Mouse (Mus musculus) neural tube, embryonic 13.5 days (tissue): Measurements from ENCODE around the gene A4galt. TPM values are rescaled to one million over a fixed set of nuclear protein-coding genes. Genes with fewer than 3 reads are reported as not detected.
A peak's percentile ranks its signal among the peaks of the same experiment; 100 is the strongest.

ENCODE experiments used
- ATAC-seq: fragments of 200-750 bp; cut with Nextera tagmentation; 2 replicates; pipeline ENCODE4 v1.8.0; 2017; ENCODE audit warnings: low read depth, mild to moderate bottlenecking, moderate TSS enrichment, moderate library complexity
- H3K27ac ChIP-seq: fragments of 300-500 bp; sonication (generic); replicated peaks from 2 replicates; pipeline ENCODE4 v1.5.1; 2015; ENCODE audit warnings: moderate library complexity, mild to moderate bottlenecking, inconsistent platforms
- H3K27me3 ChIP-seq: fragments of 300-500 bp; sonication (generic); 2 replicates; pipeline ENCODE4 v1.6.1; 2015; ENCODE audit warnings: mild to moderate bottlenecking, inconsistent platforms
- H3K36me3 ChIP-seq: fragments of 300-500 bp; sonication (generic); 2 replicates; pipeline ENCODE4 v1.6.1; 2015; ENCODE audit warnings: mild to moderate bottlenecking, inconsistent platforms
- H3K4me1 ChIP-seq: fragments of 300-500 bp; sonication (generic); replicated peaks from 2 replicates; pipeline ENCODE4 v1.6.1; 2015; ENCODE audit warnings: inconsistent platforms
- H3K4me2 ChIP-seq: fragments of 300-500 bp; sonication (generic); 2 replicates; pipeline ENCODE4 v1.6.1; 2015; ENCODE audit warnings: inconsistent platforms, mild to moderate bottlenecking, moderate library complexity
- H3K4me3 ChIP-seq: fragments of 300-500 bp; sonication (generic); 2 replicates; pipeline ENCODE4 v1.5.1; 2015; ENCODE audit warnings: mild to moderate bottlenecking, inconsistent platforms
- H3K9ac ChIP-seq: fragments of 300-500 bp; sonication (generic); 2 replicates; pipeline ENCODE4 v1.6.1; 2015; ENCODE audit warnings: moderate library complexity, mild to moderate bottlenecking, inconsistent platforms
- H3K9me3 ChIP-seq: fragments of 300-500 bp; sonication (generic); 2 replicates; pipeline ENCODE4 v1.6.1; 2016; ENCODE audit warnings: inconsistent platforms
- WGBS: fragments of 180-500 bp; shearing (Covaris S2); methylation state at CpG from one replicate; pipeline ENCODE4 v1.1.7; 2015; 5-methylcytosine and 5-hydroxymethylcytosine counted together
- polyA plus RNA-seq: library from polyadenylated mRNA; unstranded; fragments of >200 nt; fragmentation: Nextera tagmentation; extraction: Ambion mirVana; gene quantifications from 2 replicates; pipeline ENCODE4 v1.2.1, GENCODE M21; 2015

Gene A4galt
- polyA plus RNA-seq, 1 experiment from 2014 or later: 3.5 TPM

DNA sequence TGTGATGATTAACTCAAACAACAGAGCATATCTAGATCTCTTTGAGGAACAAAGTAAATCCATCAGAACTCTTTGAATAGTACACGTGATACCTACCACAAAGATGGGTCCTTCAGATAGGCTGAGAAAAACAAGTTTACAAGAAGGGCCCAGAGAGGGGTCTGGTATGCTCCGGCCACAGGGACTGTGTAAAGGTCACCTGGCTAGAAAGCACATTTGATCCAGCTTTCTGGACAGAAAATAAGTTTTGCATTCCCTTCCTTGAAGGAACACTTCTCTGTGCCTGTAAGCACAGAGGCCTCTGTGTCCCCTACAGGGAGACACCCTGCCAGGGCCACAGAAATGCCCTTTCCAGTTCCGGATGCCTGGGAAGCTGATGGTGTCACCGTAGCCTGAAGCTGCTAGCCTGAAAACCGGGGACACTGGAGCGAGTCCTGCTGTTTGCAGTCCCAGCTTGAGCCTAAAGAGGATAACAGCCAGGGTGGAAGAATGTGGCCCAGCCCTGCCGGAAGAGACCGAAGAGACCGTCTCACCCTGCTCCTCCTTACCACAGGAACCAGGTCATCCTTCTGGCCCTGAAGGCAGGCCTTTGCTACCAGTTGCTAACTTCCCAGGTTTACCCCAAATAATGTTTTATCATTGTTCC lies 31.1 kb downstream of the A4galt start:
- WGBS: 71% methylated on average over 9 of the region's 9 CpGs
- Histone ChIP-seq H3K36me3 (no peaks in the 10 kb centered on the region), H3K9ac (no peak overlapping the region), H3K9me3 (no peaks in the 10 kb centered on the region), H3K27ac (no peak overlapping the region), H3K4me1 (peaks cover 28% of the 10 kb centered on the region), H3K4me3 (no peak overlapping the region), H3K27me3 (no peaks in the 10 kb centered on the region), H3K4me2 (no peak overlapping the region)
- ATAC-seq: no peak

DNA sequence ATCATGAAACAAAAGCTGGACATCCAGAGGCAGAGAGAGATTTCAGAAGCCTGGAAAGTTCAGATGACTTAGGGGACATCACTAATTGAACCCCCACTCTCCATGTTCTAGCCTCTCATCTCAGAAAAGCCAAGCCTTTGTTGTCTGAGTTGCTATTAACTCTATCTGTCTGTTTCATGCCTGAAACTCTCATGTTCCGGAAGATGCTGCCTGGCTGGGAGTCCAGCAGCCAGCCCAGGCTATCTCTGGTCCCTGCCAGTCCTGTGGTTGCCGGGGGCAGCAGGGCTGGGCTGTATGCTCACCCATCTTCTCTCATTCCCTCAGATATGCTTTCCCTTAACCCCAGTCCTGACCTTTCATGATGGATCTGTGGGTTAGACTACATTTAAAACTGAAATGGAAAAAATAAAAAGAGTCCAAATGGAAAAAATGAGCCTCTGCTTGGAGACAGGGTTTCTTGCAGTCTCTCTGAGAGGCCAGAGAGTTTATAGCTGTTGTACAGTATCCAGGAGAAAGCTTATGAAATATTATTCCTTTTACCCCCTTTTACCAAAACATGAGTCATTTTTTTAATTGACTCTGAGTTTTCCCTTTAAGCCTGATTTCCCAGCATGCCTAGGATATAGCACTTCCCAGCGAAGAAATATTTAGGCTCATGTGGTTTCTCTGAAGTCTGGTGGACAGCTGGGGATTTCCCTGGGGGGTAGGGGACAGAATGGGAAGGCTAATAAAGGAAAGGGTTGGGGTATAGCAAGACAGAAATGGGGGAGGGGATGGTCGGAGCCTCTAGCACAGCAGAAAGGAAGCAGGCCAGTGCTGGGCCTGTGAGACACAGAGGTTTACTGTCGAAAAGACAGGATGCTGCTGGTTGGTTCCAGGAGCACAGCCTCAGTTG lies 36.0 kb downstream of the A4galt start:
- peaks cover 17% of the 10 kb centered on the region for H3K4me1 ChIP-seq
- H3K36me3 ChIP-seq: no peaks in the 10 kb centered on the region
- H3K27ac ChIP-seq: peak overlapping the region; percentile 77
- WGBS: 29% methylated on average over 5 of the region's 5 CpGs
- H3K9ac ChIP-seq: peak overlapping the region; percentile 43; the same call in 1 of the 2 replicates
- no peak overlapping the region for H3K4me3 ChIP-seq
- H3K9me3 ChIP-seq: no peaks in the 10 kb centered on the region
- no peak overlapping the region for H3K4me2 ChIP-seq
- H3K27me3 ChIP-seq: no peaks in the 10 kb centered on the region
- peak; percentile 76 for ATAC-seq

DNA sequence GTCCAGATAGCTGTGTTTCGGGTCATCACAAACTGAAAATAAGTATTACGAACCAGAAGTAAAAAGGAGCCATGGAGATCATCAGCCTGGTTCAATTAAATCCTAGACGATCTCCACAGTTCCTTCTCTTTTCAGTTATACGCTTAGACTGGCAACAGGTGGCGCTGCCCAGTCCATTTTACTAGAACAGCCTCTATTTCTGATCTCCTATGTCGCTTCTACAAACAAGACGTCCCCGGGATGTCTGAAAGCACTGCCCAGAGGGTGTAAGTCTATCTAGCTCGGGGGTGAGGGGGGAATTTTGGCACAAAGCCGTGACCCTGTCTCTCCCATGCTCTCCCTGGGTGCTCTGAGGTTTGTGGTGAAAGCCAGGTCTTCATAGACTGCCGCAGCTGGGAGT lies 41.3 kb downstream of the A4galt start:
- Histone ChIP-seq H3K4me2 (peak overlapping the region; percentile 49), H3K4me3 (peak overlapping the region; percentile 18), H3K36me3 (no peaks in the 10 kb centered on the region), H3K9ac (no peak overlapping the region), H3K27me3 (peaks cover 6% of the 10 kb centered on the region; the same call in 1 of the 2 replicates), H3K9me3 (no peaks in the 10 kb centered on the region), H3K4me1 (peaks cover 10% of the 10 kb centered on the region), H3K27ac (no peak overlapping the region)
- ATAC-seq: no peak
- 19% methylated on average over 11 of the region's 11 CpGs for WGBS

DNA sequence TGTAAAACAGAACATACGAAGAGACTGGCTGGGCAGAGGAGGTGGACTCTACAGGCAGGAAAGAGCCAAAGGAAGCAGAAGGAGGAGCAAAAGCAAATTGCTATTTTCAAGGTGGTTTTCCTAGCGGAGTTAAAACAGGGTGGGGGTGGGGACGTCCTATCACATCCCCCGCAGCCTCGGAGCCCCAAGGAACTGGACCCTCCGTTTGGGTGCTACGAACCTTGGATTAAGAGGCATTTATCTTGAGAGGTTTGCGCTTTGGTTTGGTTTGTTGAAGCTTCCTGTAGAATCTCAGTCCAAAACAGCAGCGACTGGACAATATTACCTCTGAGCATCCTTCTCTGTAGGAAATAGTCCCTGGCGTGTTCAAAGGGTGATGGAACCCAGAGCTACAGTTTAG lies 41.9 kb downstream of the A4galt start:
- no peak overlapping the region for H3K27ac ChIP-seq
- H3K4me1 ChIP-seq: peaks cover 10% of the 10 kb centered on the region
- H3K9ac ChIP-seq: no peak overlapping the region

DNA sequence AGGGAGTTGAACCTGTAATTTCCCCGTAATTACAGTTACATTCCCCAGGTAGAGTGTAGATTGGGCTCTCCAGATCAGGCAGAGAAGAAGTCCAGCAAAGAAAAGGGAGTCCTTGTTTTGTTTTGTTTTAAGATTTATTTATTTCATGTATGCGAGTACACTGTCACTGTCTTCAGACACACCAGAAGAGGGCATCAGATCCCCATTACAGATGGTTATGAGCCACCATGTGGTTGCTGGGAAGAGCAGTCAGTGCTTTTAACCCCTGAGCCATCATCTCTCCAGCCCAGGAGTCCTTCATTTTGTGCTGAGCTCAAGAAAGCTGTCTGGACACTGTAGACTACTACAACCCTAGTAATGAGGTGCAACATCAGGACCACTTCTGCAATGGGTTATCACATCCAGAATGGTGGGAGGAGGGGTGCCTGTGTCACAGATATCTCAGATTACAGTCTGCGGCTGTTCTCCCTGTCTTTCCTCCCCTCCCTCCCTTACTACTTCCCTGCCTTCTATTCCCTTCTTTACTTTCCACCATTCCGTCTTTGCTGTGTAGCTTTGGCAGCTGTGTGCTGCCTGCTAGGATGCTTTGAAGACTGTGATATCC lies 42.4 kb downstream of the A4galt start:
- no peak for ATAC-seq
- no peaks in the 10 kb centered on the region for H3K9me3 ChIP-seq
- peaks cover 6% of the 10 kb centered on the region; the same call in 1 of the 2 replicates for H3K27me3 ChIP-seq
- H3K4me3 ChIP-seq: peak overlapping the region; percentile 18
- H3K36me3 ChIP-seq: no peaks in the 10 kb centered on the region
- H3K27ac ChIP-seq: no peak overlapping the region
- 45% methylated on average over 4 of the region's 4 CpGs for WGBS
- peaks cover 14% of the 10 kb centered on the region for H3K4me1 ChIP-seq
- no peak overlapping the region for H3K9ac ChIP-seq
- H3K4me2 ChIP-seq: peak overlapping the region; percentile 49

More for the DNA sequence above, 41.9 kb downstream of the A4galt start:
- no peak for ATAC-seq
- peak overlapping the region; percentile 18 for H3K4me3 ChIP-seq
- peaks cover 6% of the 10 kb centered on the region; the same call in 1 of the 2 replicates for H3K27me3 ChIP-seq
- peak overlapping the region; percentile 49 for H3K4me2 ChIP-seq
- H3K36me3 ChIP-seq: no peaks in the 10 kb centered on the region
- no peaks in the 10 kb centered on the region for H3K9me3 ChIP-seq
- 19% methylated on average over 10 of the region's 10 CpGs for WGBS

DNA sequence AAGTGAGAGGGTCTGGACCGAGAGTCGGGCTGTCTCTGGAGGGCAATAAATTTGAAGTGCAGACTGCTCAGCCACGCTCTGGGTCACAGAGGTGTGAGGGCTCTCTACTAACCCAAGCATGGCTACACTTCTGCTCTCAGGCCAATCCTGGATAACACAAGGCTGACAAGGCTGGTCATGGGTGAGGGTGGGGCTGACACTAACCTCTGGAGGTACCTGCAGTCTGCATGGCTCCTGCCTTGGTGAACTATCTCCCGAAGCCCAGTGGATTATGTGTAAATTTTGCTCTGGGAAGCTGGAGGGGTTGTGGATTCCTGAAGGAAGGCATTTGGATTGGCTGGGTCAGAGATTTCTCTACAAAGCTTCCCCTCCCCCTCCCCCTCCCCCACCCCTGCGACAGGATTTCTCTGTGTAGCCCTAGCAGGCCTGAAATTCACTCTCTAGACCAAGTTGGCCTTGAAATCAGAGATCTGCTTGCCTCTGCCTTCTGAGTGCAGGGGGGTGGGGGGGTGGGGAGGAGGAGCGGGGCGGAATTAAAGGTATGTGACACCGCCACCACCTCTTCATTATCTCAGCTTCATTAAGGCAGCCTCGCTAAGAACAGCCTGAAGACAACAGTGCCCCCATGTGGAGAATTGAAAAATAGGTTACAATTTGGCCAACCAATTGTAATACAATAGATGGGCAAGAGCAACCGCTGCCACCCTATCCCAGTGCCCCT lies 46.7 kb downstream of the A4galt start:
- peaks cover 6% of the 10 kb centered on the region; the same call in 1 of the 2 replicates for H3K27me3 ChIP-seq
- ATAC-seq: peak; percentile 47; the same call in 1 of the 2 replicates
- no peak overlapping the region for H3K4me3 ChIP-seq
- peak overlapping the region; percentile 34 for H3K4me2 ChIP-seq
- 13% methylated on average over 9 of the region's 10 CpGs for WGBS
- H3K4me1 ChIP-seq: peaks cover 11% of the 10 kb centered on the region
- no peaks in the 10 kb centered on the region for H3K9me3 ChIP-seq
- H3K27ac ChIP-seq: no peak overlapping the region
- no peaks in the 10 kb centered on the region for H3K36me3 ChIP-seq
- no peak overlapping the region for H3K9ac ChIP-seq

DNA sequence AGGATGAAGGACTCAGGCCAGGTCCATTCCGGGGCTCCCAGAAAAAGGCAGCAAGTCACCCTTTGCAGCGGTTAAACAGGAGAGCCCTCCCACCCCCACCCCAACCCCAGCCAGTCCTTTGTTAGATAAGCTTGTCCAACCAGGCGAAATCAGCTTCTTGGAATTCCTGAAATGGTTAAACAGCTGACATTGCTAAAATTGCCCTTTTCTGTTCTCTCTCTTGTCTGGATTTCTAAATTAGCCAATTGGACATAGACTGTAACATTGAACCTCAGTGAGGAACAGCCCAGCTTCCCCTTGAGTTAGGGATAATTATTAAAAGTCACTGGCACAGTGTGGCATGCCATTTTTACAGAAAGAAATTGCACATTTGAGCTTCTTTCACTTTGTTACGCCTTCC lies 49.2 kb downstream of the A4galt start:
- Histone ChIP-seq H3K27ac (no peak overlapping the region), H3K4me1 (peaks cover 6% of the 10 kb centered on the region), H3K27me3 (no peaks in the 10 kb centered on the region), H3K9me3 (no peaks in the 10 kb centered on the region), H3K4me3 (no peak overlapping the region), H3K9ac (no peak overlapping the region), H3K4me2 (no peak overlapping the region), H3K36me3 (no peaks in the 10 kb centered on the region)
- WGBS: 77% methylated on average over 4 of the region's 4 CpGs
- no peak for ATAC-seq

DNA sequence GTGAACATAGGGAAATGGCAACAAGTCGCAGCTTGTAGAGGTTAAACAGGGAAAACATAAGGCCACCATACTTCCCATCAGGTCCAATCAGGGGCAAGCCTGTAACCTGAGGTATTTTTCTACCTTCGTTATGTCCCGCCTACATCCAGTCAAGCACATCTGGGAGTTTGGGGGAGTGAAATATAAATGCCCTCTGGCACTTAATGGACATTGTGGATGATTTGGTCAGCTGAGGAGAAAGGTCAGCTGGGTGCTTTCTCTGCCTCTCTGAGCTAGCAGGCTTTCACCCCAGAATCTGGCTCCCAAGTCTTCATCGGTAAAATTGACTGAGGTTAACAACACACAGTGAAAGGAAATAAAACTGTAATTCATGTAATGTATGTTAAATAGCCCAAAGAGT lies 58.2 kb downstream of the A4galt start:
- Histone ChIP-seq H3K4me3 (no peak overlapping the region), H3K27ac (no peak overlapping the region), H3K4me1 (no peaks in the 10 kb centered on the region), H3K4me2 (no peak overlapping the region), H3K27me3 (no peaks in the 10 kb centered on the region), H3K9ac (no peak overlapping the region), H3K9me3 (peaks cover 4% of the 10 kb centered on the region; the same call in 1 of the 2 replicates), H3K36me3 (no peaks in the 10 kb centered on the region)
- WGBS: 91% methylated on average over 4 of the region's 4 CpGs
- no peak for ATAC-seq

DNA sequence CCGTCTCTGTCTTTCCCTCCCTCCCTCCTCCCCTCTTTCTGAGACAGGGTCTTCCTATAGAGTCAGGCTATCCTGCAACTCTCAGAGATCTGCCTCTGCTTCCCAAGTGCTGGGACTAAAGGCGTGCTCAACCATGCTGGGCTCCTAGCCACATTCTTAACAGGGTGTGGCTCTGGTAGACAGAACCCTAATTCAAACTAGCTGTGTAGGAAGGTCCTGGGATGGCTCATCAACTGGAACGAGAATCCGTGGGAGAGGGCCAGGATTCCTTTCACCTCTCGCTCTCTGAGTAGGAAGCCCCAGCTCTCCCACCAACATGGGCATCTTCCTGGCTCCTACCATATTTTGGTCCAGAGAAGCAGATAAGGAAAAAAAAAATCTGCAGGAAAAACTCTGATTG lies 69.2 kb downstream of the A4galt start:
- H3K9ac ChIP-seq: no peak overlapping the region

DNA sequence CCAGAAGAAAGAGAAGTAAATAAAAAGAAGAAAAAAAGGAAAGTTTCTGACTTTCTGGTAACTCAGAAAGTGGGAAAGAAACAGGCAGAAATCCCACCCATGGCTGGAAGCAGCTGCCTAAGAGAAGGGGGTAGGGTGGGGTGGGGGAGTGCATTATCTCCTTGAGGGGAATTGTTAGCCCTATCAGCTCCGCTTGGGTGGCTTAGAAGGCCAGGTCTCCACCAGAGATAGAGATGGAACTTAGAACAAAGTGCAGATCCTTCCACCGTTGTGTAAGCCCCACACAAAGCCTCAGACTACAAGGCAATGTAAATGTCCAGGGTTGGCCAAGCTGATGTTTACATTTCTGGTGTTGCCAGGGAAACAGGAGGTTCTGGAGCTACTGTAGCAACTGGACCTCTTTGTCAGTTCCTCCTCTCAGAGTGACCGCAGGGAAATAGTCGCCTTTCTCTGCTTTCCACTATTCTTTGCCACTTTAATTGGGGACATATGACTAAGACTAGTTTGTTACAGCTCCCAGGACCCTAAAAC lies 69.7 kb downstream of the A4galt start:
- no peaks in the 10 kb centered on the region for H3K36me3 ChIP-seq
- no peaks in the 10 kb centered on the region for H3K27me3 ChIP-seq
- 53% methylated on average over 4 of the region's 4 CpGs for WGBS
- ATAC-seq: no peak
- no peak overlapping the region for H3K9ac ChIP-seq
- H3K9me3 ChIP-seq: no peaks in the 10 kb centered on the region
- H3K4me2 ChIP-seq: no peak overlapping the region
- H3K27ac ChIP-seq: no peak overlapping the region
- H3K4me3 ChIP-seq: no peak overlapping the region
- no peaks in the 10 kb centered on the region for H3K4me1 ChIP-seq

More for the DNA sequence above, 69.2 kb downstream of the A4galt start:
- no peak overlapping the region for H3K27ac ChIP-seq
- no peaks in the 10 kb centered on the region for H3K9me3 ChIP-seq
- no peak for ATAC-seq
- no peaks in the 10 kb centered on the region for H3K36me3 ChIP-seq
- no peak overlapping the region for H3K4me3 ChIP-seq
- no peak overlapping the region for H3K4me2 ChIP-seq
- 85% methylated on average over 5 of the region's 5 CpGs for WGBS
- H3K4me1 ChIP-seq: no peaks in the 10 kb centered on the region
- no peaks in the 10 kb centered on the region for H3K27me3 ChIP-seq

DNA sequence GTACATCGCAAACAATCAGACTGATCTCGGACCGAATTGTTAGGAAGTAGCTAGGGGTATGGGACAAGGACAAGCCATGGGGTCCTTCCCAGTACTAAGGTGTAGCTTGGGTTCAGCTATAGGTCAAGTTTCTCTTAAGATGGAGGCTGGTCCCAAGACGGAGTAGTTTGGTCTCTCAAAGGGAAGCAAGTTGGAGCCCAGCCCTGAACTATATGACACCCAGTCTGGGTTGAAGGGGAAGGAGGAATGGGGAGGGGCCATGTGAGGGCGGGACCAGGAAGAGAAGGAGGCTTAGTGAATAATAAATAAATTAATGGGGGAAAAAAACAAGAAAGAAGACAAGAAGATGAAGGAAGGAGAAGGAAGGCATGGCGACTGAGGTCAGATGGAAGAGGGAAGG lies 71.6 kb downstream of the A4galt start:
- Histone ChIP-seq H3K36me3 (no peaks in the 10 kb centered on the region), H3K27ac (no peak overlapping the region), H3K9ac (no peak overlapping the region), H3K4me3 (no peak overlapping the region), H3K4me1 (no peaks in the 10 kb centered on the region), H3K27me3 (no peaks in the 10 kb centered on the region), H3K9me3 (no peaks in the 10 kb centered on the region), H3K4me2 (no peak overlapping the region)
- WGBS: 88% methylated on average over 6 of the region's 6 CpGs
- ATAC-seq: no peak
